Mouse (Mus musculus): ENCODE results near the gene Pdxk. TPM values are rescaled to one million over a fixed set of nuclear protein-coding genes. Genes with fewer than 3 reads are reported as not detected.

The Pdxk gene
- total RNA-seq, 2 experiments from 2014 or later = 114 to 118 TPM

- Histone ChIP-seq H3K4me3 (no peak overlapping the region; the same call in 1 of the 2 replicates), H3K27ac (peak overlapping the region; percentile 34)
- no peak for TF ChIP-seq CTCF (IDR thresholded peaks at IDR 0.05)
- no peak for DNase-seq (ENCODE audit: extremely low spot score in 1 of 2, low spot score in 2 of 2)
- intact Hi-C loops (cut with DNase I) = no loop called here
Measured at GRCm38 (mm10) chr10:78470582-78471313, 6.0 kb upstream of the Pdxk start.

- DNase-seq (ENCODE audit: extremely low spot score in 1 of 2, low spot score in 2 of 2) = peak in 1 of 2 experiments; percentile 24
- intact Hi-C loops (cut with DNase I) = no loop called here
- no peak overlapping the region for H3K27ac ChIP-seq
- no peak for TF ChIP-seq CTCF (IDR thresholded peaks at IDR 0.05)
- no peak overlapping the region for H3K4me3 ChIP-seq
Measured at GRCm38 (mm10) chr10:78467761-78468310, 3.1 kb upstream of the Pdxk start.

GRCm38 (mm10) chr10:78466647-78467046, 1.9 kb upstream of the Pdxk start:
- TF ChIP-seq CTCF (IDR thresholded peaks at IDR 0.05) = no peak
- Histone ChIP-seq H3K4me3 (no peak overlapping the region), H3K27ac (no peak overlapping the region)
- DNase-seq (ENCODE audit: extremely low spot score in 1 of 2, low spot score in 2 of 2) = no peak
- intact Hi-C loops (cut with DNase I) = no loop called here

GRCm38 (mm10) chr10:78465472-78465871, 697 bp upstream of the Pdxk start:
- no peak for DNase-seq (ENCODE audit: extremely low spot score in 1 of 2, low spot score in 2 of 2)
- Histone ChIP-seq H3K4me3 (no peak overlapping the region; the same call in 1 of the 2 replicates), H3K27ac (peak overlapping the region; percentile 64; the same call in 1 of the 2 replicates)
- TF ChIP-seq CTCF (IDR thresholded peaks at IDR 0.05) = no peak
- intact Hi-C loops (cut with DNase I) = no loop called here

- DNase-seq (ENCODE audit: extremely low spot score in 1 of 2, low spot score in 2 of 2) = no peak
- TF ChIP-seq CTCF (IDR thresholded peaks at IDR 0.05) = no peak
- intact Hi-C loops (cut with DNase I) = loop anchor here (1.0 kb wide), 1 partner anchor 110 kb away; the partner anchor contains the start of gene Ilvbl
Measured at GRCm38 (mm10) chr10:78464201-78464791, 479 bp downstream of the Pdxk start.

GRCm38 (mm10) chr10:78463769-78464167, 1.0 kb downstream of the Pdxk start:
- intact Hi-C loops (cut with DNase I) = loop anchor here (1.0 kb wide), 1 partner anchor 111 kb away; the partner anchor contains the start of gene Ilvbl
- peak overlapping the region; percentile 97 for H3K4me3 ChIP-seq
- DNase-seq (ENCODE audit: extremely low spot score in 1 of 2, low spot score in 2 of 2) = no peak
- TF ChIP-seq CTCF (IDR thresholded peaks at IDR 0.05) = no peak
- peak overlapping the region; percentile 86 for H3K27ac ChIP-seq

More at GRCm38 (mm10) chr10:78464201-78464791, 479 bp downstream of the Pdxk start:
- peak overlapping the region; percentile 97 for H3K4me3 ChIP-seq
- H3K27ac ChIP-seq = peak overlapping the region; percentile 86

- Histone ChIP-seq H3K27ac (peak overlapping the region; percentile 86), H3K4me3 (peak overlapping the region; percentile 97)
- no peak for TF ChIP-seq CTCF (IDR thresholded peaks at IDR 0.05)
- intact Hi-C loops (cut with DNase I) = no loop called here
- no peak for DNase-seq (ENCODE audit: extremely low spot score in 1 of 2, low spot score in 2 of 2)
Measured at GRCm38 (mm10) chr10:78462945-78463768, 1.6 kb downstream of the Pdxk start.

- Histone ChIP-seq H3K27ac (no peak overlapping the region), H3K4me3 (no peak overlapping the region)
- peak; percentile 48 for TF ChIP-seq CTCF (IDR thresholded peaks at IDR 0.05)
- DNase-seq (ENCODE audit: extremely low spot score in 1 of 2, low spot score in 2 of 2) = no peak
- intact Hi-C loops (cut with DNase I) = no loop called here
Measured at GRCm38 (mm10) chr10:78461767-78462166, 3.0 kb downstream of the Pdxk start.

- peak overlapping the region; percentile 72 for H3K27ac ChIP-seq
- no peak overlapping the region for H3K4me3 ChIP-seq
- DNase-seq (ENCODE audit: extremely low spot score in 1 of 2, low spot score in 2 of 2) = no peak
- no peak for TF ChIP-seq CTCF (IDR thresholded peaks at IDR 0.05)
- intact Hi-C loops (cut with DNase I) = no loop called here
Measured at GRCm38 (mm10) chr10:78460463-78460862, 4.3 kb downstream of the Pdxk start.

- DNase-seq (ENCODE audit: extremely low spot score in 1 of 2, low spot score in 2 of 2) = no peak
- no peak for TF ChIP-seq CTCF (IDR thresholded peaks at IDR 0.05)
- no peak overlapping the region for H3K4me3 ChIP-seq
- intact Hi-C loops (cut with DNase I) = no loop called here
- H3K27ac ChIP-seq = peak overlapping the region; percentile 66
Measured at GRCm38 (mm10) chr10:78458348-78459111, 6.2 kb downstream of the Pdxk start.
